20 mouse cellular contexts compared by ENCODE assay signal in the genomic region with DNA sequence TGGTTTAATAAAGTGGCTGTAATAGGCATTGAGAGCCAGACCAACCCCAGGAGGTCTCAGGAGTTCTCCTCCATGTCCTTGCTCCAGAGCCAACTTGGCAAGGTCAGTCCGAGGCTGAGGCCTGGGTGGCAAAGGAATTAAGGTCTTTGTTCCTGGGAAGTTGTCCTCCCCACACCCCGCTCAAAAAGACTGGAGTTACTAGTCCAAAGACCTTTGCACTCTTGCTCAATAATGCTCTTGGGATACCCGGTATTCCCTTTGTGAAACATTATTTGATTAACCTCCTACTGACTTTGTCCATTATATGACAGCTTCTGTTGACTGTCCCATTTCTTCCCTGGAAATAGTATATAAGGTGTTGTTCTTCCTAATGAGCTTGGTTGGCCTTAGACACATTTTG.
DNase-seq lines count a peak whose midpoint lies in the region; ATAC-seq and TF ChIP-seq lines count a peak whose summit lies in the region.
"Had no signal": no experiment of that assay in that cellular context is flagged by ENCODE, and none has a peak within 500 bp of the region (broad histone marks: within the 10 kb centered on the region; RNA-seq: fewer than 3 reads in every experiment).

No protein-coding gene starts in this region.

- no peaks in the 10 kb centered on the region for H3K9me3 ChIP-seq in liver, embryonic 12.5 days (replicated peaks)
- no peaks in the 10 kb centered on the region for H3K9me3 ChIP-seq in midbrain, embryonic 14.5 days (ENCODE audit: control insufficient read depth, low read length)
- H3K9me3 ChIP-seq: embryonic facial prominence, embryonic 13.5 days; forebrain, embryonic 12.5 days; heart, embryonic 10.5 days; hindbrain, embryonic 12.5 days had no signal

- DNase-seq in adrenal gland, postnatal 36 days, result peak; percentile 7 to 29
- DNase-seq in adrenal gland, adult 8-10 months, result no peak
- DNase-seq in kidney, adult 2 months, result peak; percentile 81
- DNase-seq in kidney, postnatal 14 days, result no peak
- peak; percentile 98 for DNase-seq in liver, adult 2 months (ENCODE audit: extremely low read depth, low read depth, low spot score)
- no peak for DNase-seq in midbrain, embryonic 14.5 days
- DNase-seq: cerebellum, adult 18-20 months; cerebellum, adult 9-11 months; cerebellum, postnatal 36 days; gastrocnemius, postnatal 10 days; heart, adult 18-20 months; heart, postnatal 10 days; heart, postnatal 4 days had no signal

- no peaks in the 10 kb centered on the region for H3K36me3 ChIP-seq in kidney, adult 2 months (ENCODE audit: control insufficient read depth, insufficient read depth, low read length)
- no peaks in the 10 kb centered on the region for H3K36me3 ChIP-seq in liver, adult 2 months (ENCODE audit: control insufficient read depth, insufficient read depth, low read length)
- no peaks in the 10 kb centered on the region for H3K36me3 ChIP-seq in liver, embryonic 12.5 days
- H3K36me3 ChIP-seq in midbrain, embryonic 14.5 days (ENCODE audit: control insufficient read depth, insufficient read depth, low read length), result no peaks in the 10 kb centered on the region
- H3K36me3 ChIP-seq: embryonic facial prominence, embryonic 13.5 days; forebrain, embryonic 12.5 days; heart, embryonic 10.5 days; hindbrain, embryonic 12.5 days had no signal

- H3K27ac ChIP-seq in kidney, adult 2 months (ENCODE audit: insufficient read depth, low read depth, low read length), result no peak overlapping the region
- H3K27ac ChIP-seq in liver, adult 2 months (replicated peaks; ENCODE audit: insufficient read depth, low read depth, low read length), result peak overlapping the region; percentile 37
- H3K27ac ChIP-seq in liver, embryonic 12.5 days, result no peak overlapping the region
- no peak overlapping the region for H3K27ac ChIP-seq in midbrain, embryonic 14.5 days (replicated peaks; ENCODE audit: low read depth, low read length)
- H3K27ac ChIP-seq: embryonic facial prominence, embryonic 13.5 days; forebrain, embryonic 12.5 days; heart, embryonic 10.5 days; hindbrain, embryonic 12.5 days had no signal

- H3K79me2 ChIP-seq in liver, adult 2 months (ENCODE audit: control insufficient read depth, insufficient read depth, low read length), result no peaks in the 10 kb centered on the region

- no peak overlapping the region for H3K4me3 ChIP-seq in kidney, adult 2 months (ENCODE audit: insufficient read depth, low read depth, low read length)
- H3K4me3 ChIP-seq in liver, adult 2 months (ENCODE audit: insufficient read depth, low read depth, low read length), result no peak overlapping the region
- H3K4me3 ChIP-seq in liver, embryonic 12.5 days, result no peak overlapping the region
- H3K4me3 ChIP-seq in midbrain, embryonic 14.5 days (replicated peaks; ENCODE audit: low read depth, low read length), result no peak overlapping the region
- H3K4me3 ChIP-seq: embryonic facial prominence, embryonic 13.5 days; forebrain, embryonic 12.5 days; heart, embryonic 10.5 days; hindbrain, embryonic 12.5 days had no signal

- no peak overlapping the region for H3K4me2 ChIP-seq in liver, embryonic 12.5 days
- no peak overlapping the region for H3K4me2 ChIP-seq in midbrain, embryonic 14.5 days (ENCODE audit: low read length)
- H3K4me2 ChIP-seq: embryonic facial prominence, embryonic 13.5 days; forebrain, embryonic 12.5 days; hindbrain, embryonic 12.5 days had no signal

- H3K9ac ChIP-seq in liver, adult 2 months (ENCODE audit: low read depth, low read length), result no peak overlapping the region
- H3K9ac ChIP-seq in liver, embryonic 12.5 days, result no peak overlapping the region
- no peak overlapping the region for H3K9ac ChIP-seq in midbrain, embryonic 14.5 days (replicated peaks; ENCODE audit: low read length)
- H3K9ac ChIP-seq: embryonic facial prominence, embryonic 13.5 days; forebrain, embryonic 12.5 days; hindbrain, embryonic 12.5 days had no signal

- no peak for TF ChIP-seq CTCF in kidney, adult 2 months (conservative IDR thresholded peaks at IDR 0.05; ENCODE audit: insufficient read depth, insufficient read length, low read depth, low read length)
- no peak for TF ChIP-seq CTCF in liver, adult 2 months (IDR thresholded peaks at IDR 0.05; ENCODE audit: low read depth, low read length)

- no peaks in the 10 kb centered on the region for H3K4me1 ChIP-seq in kidney, adult 2 months (ENCODE audit: control insufficient read depth, insufficient read depth, low read length)
- peaks cover 11% of the 10 kb centered on the region; the same call in 1 of the 2 replicates for H3K4me1 ChIP-seq in liver, adult 2 months (ENCODE audit: control insufficient read depth, insufficient read depth, low read length)
- no peaks in the 10 kb centered on the region for H3K4me1 ChIP-seq in liver, embryonic 12.5 days
- H3K4me1 ChIP-seq in midbrain, embryonic 14.5 days (ENCODE audit: control insufficient read depth, insufficient read depth, low read length), result no peaks in the 10 kb centered on the region
- H3K4me1 ChIP-seq: embryonic facial prominence, embryonic 13.5 days; forebrain, embryonic 12.5 days; heart, embryonic 10.5 days; hindbrain, embryonic 12.5 days had no signal

- 51% methylated on average over 3 of the region's 3 CpGs for WGBS in kidney, adult 2 months
- 21% methylated on average over 3 of the region's 3 CpGs for WGBS in liver, adult 2 months
- 34% methylated on average over 3 of the region's 3 CpGs for WGBS in liver, embryonic 12.5 days (ENCODE audit: insufficient replicate concordance)
- 67% methylated on average over 3 of the region's 3 CpGs for WGBS in midbrain, embryonic 14.5 days

- no peak for ATAC-seq in liver, embryonic 12.5 days
- ATAC-seq in midbrain, embryonic 14.5 days (ENCODE audit: low FRiP score, low TSS enrichment), result no peak
- ATAC-seq: forebrain, embryonic 16.5 days; hindbrain, embryonic 16.5 days had no signal

- H3K27me3 ChIP-seq in kidney, adult 2 months (replicated peaks; ENCODE audit: control insufficient read depth, insufficient read depth, low read length), result no peaks in the 10 kb centered on the region
- H3K27me3 ChIP-seq in liver, adult 2 months (ENCODE audit: control insufficient read depth, insufficient read depth, low read length), result no peaks in the 10 kb centered on the region
- H3K27me3 ChIP-seq in liver, embryonic 12.5 days (replicated peaks), result no peaks in the 10 kb centered on the region
- H3K27me3 ChIP-seq in midbrain, embryonic 14.5 days (ENCODE audit: control insufficient read depth, insufficient read depth, low read length), result no peaks in the 10 kb centered on the region
- H3K27me3 ChIP-seq: embryonic facial prominence, embryonic 13.5 days; forebrain, embryonic 12.5 days; hindbrain, embryonic 12.5 days had no signal

- TF ChIP-seq POLR2A in kidney, adult 2 months (IDR thresholded peaks at IDR 0.05; ENCODE audit: low read depth, low read length), result no peak
- TF ChIP-seq POLR2A in liver, adult 2 months (IDR thresholded peaks at IDR 0.05; ENCODE audit: extremely low read depth, insufficient read depth, low read length), result no peak

Comparison
In these comparisons a context has a peak if more than half of its experiments do, and no peak if none do; other contexts are left out.
1. DNase-seq: peak in adrenal gland, postnatal 36 days (2 of 2), kidney, adult 2 months (single experiment) and liver, adult 2 months (single experiment); none in adrenal gland, adult 8-10 months (single experiment), kidney, postnatal 14 days (single experiment) and midbrain, embryonic 14.5 days (single experiment).